Comparison of ENCODE assay signal across 15 mouse cellular contexts in genomic region chr16:33677901-33678300, GRCm38 (mm10). TPM values are rescaled to one million over a fixed set of nuclear protein-coding genes. Genes with fewer than 3 reads are reported as not detected.
DNase-seq lines count a peak whose midpoint lies in the region; ATAC-seq lines count a peak whose summit lies in the region.
"Had no signal": no experiment of that assay in that cellular context is flagged by ENCODE, and none has a peak within 500 bp of the region (broad histone marks: within the 10 kb centered on the region; RNA-seq: fewer than 3 reads in every experiment).

No protein-coding gene starts in this region.

- no peaks in the 10 kb centered on the region for H3K27me3 ChIP-seq in heart, embryonic 12.5 days (replicated peaks)
- H3K27me3 ChIP-seq: intestine, embryonic 15.5 days; limb, embryonic 12.5 days; midbrain, embryonic 13.5 days had no signal

- ATAC-seq in heart, embryonic 12.5 days (ENCODE audit: insufficient number of reproducible peaks, low FRiP score): no peak
- ATAC-seq in monocyte, adult 5-6 weeks (replicated peaks; ENCODE audit: insufficient number of reproducible peaks, low FRiP score, low TSS enrichment, poor library complexity, severe bottlenecking): 0 out of 2 replicates have a peak, but pooled peaks have one; percentile 28
- no peak for ATAC-seq in frontal cortex, adult (ENCODE audit: low TSS enrichment)
- ATAC-seq: intestine, embryonic 15.5 days; midbrain, embryonic 13.5 days had no signal

- no peak overlapping the region for H3K4me2 ChIP-seq in heart, embryonic 12.5 days
- H3K4me2 ChIP-seq: intestine, embryonic 15.5 days; limb, embryonic 12.5 days; lung, embryonic 14.5 days; midbrain, embryonic 13.5 days had no signal

- peaks cover 35% of the 10 kb centered on the region for H3K4me1 ChIP-seq in heart, embryonic 12.5 days (replicated peaks)
- H3K4me1 ChIP-seq: limb, embryonic 12.5 days had no signal

- 84% methylated on average over 5 of the region's 5 CpGs for WGBS in heart, embryonic 12.5 days

- intact Hi-C loops in heart, postnatal 14 days (cut with DNase I): loop anchor here (2.0 kb wide), 1 partner anchor 115 kb away; no protein-coding TSS in a partner anchor

- 0 out of 2 replicates have a peak, but pooled peaks cover 3% of the 10 kb centered on the region for H3K9me3 ChIP-seq in heart, embryonic 12.5 days (replicated peaks)
- H3K9me3 ChIP-seq: intestine, embryonic 15.5 days; midbrain, embryonic 13.5 days had no signal

- H3K4me3 ChIP-seq in heart, embryonic 12.5 days: no peak overlapping the region
- H3K4me3 ChIP-seq: intestine, embryonic 15.5 days; limb, embryonic 12.5 days; midbrain, embryonic 13.5 days had no signal

- no peak overlapping the region for H3K27ac ChIP-seq in heart, embryonic 12.5 days (ENCODE audit: poor library complexity, severe bottlenecking)
- H3K27ac ChIP-seq: intestine, embryonic 15.5 days; limb, embryonic 12.5 days; midbrain, embryonic 13.5 days had no signal

- H3K9ac ChIP-seq in heart, embryonic 12.5 days: no peak overlapping the region
- H3K9ac ChIP-seq: intestine, embryonic 15.5 days; limb, embryonic 12.5 days; lung, embryonic 14.5 days; midbrain, embryonic 13.5 days had no signal

- peak; percentile 99 for DNase-seq in heart, adult 11 months
- peak; percentile 27 to 59 for DNase-seq in adrenal gland, postnatal 36 days
- peak; percentile 60 to 65 for DNase-seq in heart, postnatal 14 days
- no peak for DNase-seq in frontal cortex, postnatal 14 days (ENCODE audit: low spot score in 2 of 2)
- DNase-seq: cerebellum, adult 11 months; kidney, postnatal 14 days; lung, embryonic 14.5 days; retina, postnatal 1 day; thymus, postnatal 25 days had no signal

- no peaks in the 10 kb centered on the region for H3K36me3 ChIP-seq in heart, embryonic 12.5 days
- H3K36me3 ChIP-seq: intestine, embryonic 15.5 days; limb, embryonic 12.5 days; midbrain, embryonic 13.5 days had no signal

RNA-seq across cellular contexts. Expression of gene Heg1, which starts 6.3 kb away (rescaled TPM):
- polyA plus RNA-seq in heart, embryonic 12.5 days (2016; fragmentation: Nextera tagmentation; extraction: Ambion mirVana): 48.3 and 54.0 TPM in 2 replicates
- total RNA-seq in adrenal gland, postnatal 36 days (2021): 10 to 100 TPM; 50.3 to 76.7 TPM
- 100 to 1,000 TPM; 199 to 203 TPM for total RNA-seq in heart, postnatal 14 days (2021)
- 57.9 to 89.2 TPM (median 64.3 TPM) in 3 replicates for total RNA-seq in monocyte, adult 5-6 weeks (2017)

Comparison
In these comparisons a context has a peak if more than half of its experiments do, and no peak if none do; other contexts are left out.
1. DNase-seq: peak in heart, adult 11 months (single experiment), adrenal gland, postnatal 36 days (2 of 2) and heart, postnatal 14 days (2 of 2); none in frontal cortex, postnatal 14 days (0 of 2).